Mouse (Mus musculus) E14TG2a.4 (cell line): Measurements from ENCODE around the gene Clca3a1.

ENCODE experiments used
- H3K27me3 ChIP-seq: 2 replicates; pipeline ENCODE4 v1.6.1; 2014; ENCODE audit warnings: low read length, control low read depth; ENCODE audit not compliant: insufficient read depth
- H3K36me3 ChIP-seq: 2 replicates; pipeline ENCODE4 v1.6.1; 2014; ENCODE audit warnings: low read length, control low read depth; ENCODE audit not compliant: insufficient read depth
- H3K4me1 ChIP-seq: replicated peaks from 2 replicates; pipeline ENCODE4 v1.6.1; 2014; ENCODE audit warnings: low read depth, low read length, control low read depth
- H3K4me3 ChIP-seq: replicated peaks from 2 replicates; pipeline ENCODE4 v1.5.1; 2014; ENCODE audit warnings: mild to moderate bottlenecking, low read length
- H3K9me3 ChIP-seq: 2 replicates; pipeline ENCODE4 v1.6.1; 2014; ENCODE audit warnings: low read length, control low read depth
- CTCF ChIP-seq: conservative IDR thresholded peaks from 2 replicates; pipeline ENCODE4 v1.5.1; 2014; ENCODE audit warnings: low read length
- NANOG ChIP-seq: IDR thresholded peaks from 2 replicates; pipeline ENCODE4 v1.6.1; 2014; ENCODE audit warnings: borderline replicate concordance, low read length, mixed read lengths
- POU5F1 ChIP-seq: IDR thresholded peaks from 2 replicates; pipeline ENCODE4 v1.6.1; 2014; ENCODE audit warnings: low read length, borderline replicate concordance

Gene Clca3a1

GRCm38 (mm10) chr3:144714126-144714525, 46.7 kb downstream of the Clca3a1 start:
- Histone ChIP-seq H3K27me3 (peaks cover 4% of the 10 kb centered on the region; the same call in 1 of the 2 replicates), H3K36me3 (peaks cover 9% of the 10 kb centered on the region), H3K9me3 (no peaks in the 10 kb centered on the region), H3K4me3 (no peak overlapping the region), H3K4me1 (peaks cover 11% of the 10 kb centered on the region)
- TF ChIP-seq CTCF (no peak), POU5F1 (no peak), NANOG (no peak)

GRCm38 (mm10) chr3:144711607-144712206, 49.1 kb downstream of the Clca3a1 start:
- TF ChIP-seq POU5F1 (no peak), CTCF (no peak), NANOG (no peak)
- H3K4me3 ChIP-seq: no peak overlapping the region
- no peaks in the 10 kb centered on the region for H3K9me3 ChIP-seq
- no peaks in the 10 kb centered on the region for H3K27me3 ChIP-seq
- H3K36me3 ChIP-seq: peaks cover 21% of the 10 kb centered on the region
- peaks cover 3% of the 10 kb centered on the region; the same call in 1 of the 2 replicates for H3K4me1 ChIP-seq

GRCm38 (mm10) chr3:144708612-144709011, 52.2 kb downstream of the Clca3a1 start:
- H3K27me3 ChIP-seq: no peaks in the 10 kb centered on the region
- no peaks in the 10 kb centered on the region for H3K9me3 ChIP-seq
- peaks cover 23% of the 10 kb centered on the region for H3K36me3 ChIP-seq
- TF ChIP-seq NANOG (no peak), POU5F1 (no peak), CTCF (no peak)
- no peaks in the 10 kb centered on the region for H3K4me1 ChIP-seq
- no peak overlapping the region for H3K4me3 ChIP-seq

- Histone ChIP-seq H3K4me1 (no peaks in the 10 kb centered on the region), H3K9me3 (no peaks in the 10 kb centered on the region), H3K27me3 (no peaks in the 10 kb centered on the region), H3K4me3 (no peak overlapping the region), H3K36me3 (peaks cover 18% of the 10 kb centered on the region)
- TF ChIP-seq POU5F1: no peak
- TF ChIP-seq NANOG: no peak
- no peak for TF ChIP-seq CTCF
Measured at GRCm38 (mm10) chr3:144703959-144704358, 56.8 kb downstream of the Clca3a1 start.

GRCm38 (mm10) chr3:144698790-144699433, 61.9 kb downstream of the Clca3a1 start:
- Histone ChIP-seq H3K4me1 (0 out of 2 replicates have a peak, but pooled peaks cover 3% of the 10 kb centered on the region), H3K9me3 (no peaks in the 10 kb centered on the region), H3K4me3 (no peak overlapping the region), H3K27me3 (no peaks in the 10 kb centered on the region), H3K36me3 (peaks cover 28% of the 10 kb centered on the region)
- no peak for TF ChIP-seq POU5F1
- TF ChIP-seq NANOG: no peak
- TF ChIP-seq CTCF: no peak

- Histone ChIP-seq H3K27me3 (no peaks in the 10 kb centered on the region), H3K36me3 (peaks cover 32% of the 10 kb centered on the region), H3K9me3 (no peaks in the 10 kb centered on the region), H3K4me3 (no peak overlapping the region), H3K4me1 (0 out of 2 replicates have a peak, but pooled peaks cover 3% of the 10 kb centered on the region)
- TF ChIP-seq CTCF (no peak), NANOG (no peak), POU5F1 (no peak)
Measured at GRCm38 (mm10) chr3:144697942-144698341, 62.8 kb downstream of the Clca3a1 start.

- TF ChIP-seq NANOG (no peak), POU5F1 (no peak), CTCF (no peak)
Measured at GRCm38 (mm10) chr3:144697154-144697553, 63.6 kb downstream of the Clca3a1 start.

GRCm38 (mm10) chr3:144694941-144695340, 65.8 kb downstream of the Clca3a1 start:
- Histone ChIP-seq H3K36me3 (peaks cover 40% of the 10 kb centered on the region), H3K4me1 (0 out of 2 replicates have a peak, but pooled peaks cover 3% of the 10 kb centered on the region), H3K27me3 (no peaks in the 10 kb centered on the region), H3K4me3 (no peak overlapping the region), H3K9me3 (no peaks in the 10 kb centered on the region)
- TF ChIP-seq POU5F1 (no peak), CTCF (no peak), NANOG (no peak)

More at GRCm38 (mm10) chr3:144697154-144697553, 63.6 kb downstream of the Clca3a1 start:
- peaks cover 32% of the 10 kb centered on the region for H3K36me3 ChIP-seq
- H3K9me3 ChIP-seq: no peaks in the 10 kb centered on the region
- H3K27me3 ChIP-seq: no peaks in the 10 kb centered on the region
- H3K4me3 ChIP-seq: no peak overlapping the region
- 0 out of 2 replicates have a peak, but pooled peaks cover 3% of the 10 kb centered on the region for H3K4me1 ChIP-seq
